Comparison of ENCODE assay signal across 8 mouse cellular contexts in genomic region chr10:43577997-43578331, GRCm38 (mm10). TPM values are rescaled to one million over a fixed set of nuclear protein-coding genes. Genes with fewer than 3 reads are reported as not detected.
DNase-seq lines count a peak whose midpoint lies in the region; ATAC-seq and TF ChIP-seq lines count a peak whose summit lies in the region.

Gene Cd24a (plus strand): TSS chr10:43578284.

- peaks cover 12% of the 10 kb centered on the region for H3K79me3 ChIP-seq in C2C12 (ENCODE audit: low read depth)

- H3K36me3 ChIP-seq in heart, embryonic 12.5 days = peaks cover 6% of the 10 kb centered on the region; the same call in 1 of the 2 replicates
- peaks cover 8% of the 10 kb centered on the region for H3K36me3 ChIP-seq in C2C12 (ENCODE audit: control insufficient read depth, insufficient read depth)
- peaks cover 8% of the 10 kb centered on the region for H3K36me3 ChIP-seq in embryonic facial prominence, embryonic 13.5 days
- H3K36me3 ChIP-seq in hindbrain, embryonic 11.5 days (ENCODE audit: control insufficient read depth, insufficient read depth, low read length) = no peaks in the 10 kb centered on the region

- no peak for DNase-seq in heart, postnatal 10 days
- no peak for DNase-seq in hindbrain, embryonic 11.5 days (ENCODE audit: low spot score)
- no peak for DNase-seq in urinary bladder, postnatal 14 days (ENCODE audit: low spot score)
- DNase-seq in c-Kit-positive CD71-positive TER-119-positive erythroid progenitor cells, embryonic 14.5 days (ENCODE audit: low spot score) = no peak

- no peaks in the 10 kb centered on the region for H3K27me3 ChIP-seq in heart, embryonic 12.5 days (replicated peaks)
- no peaks in the 10 kb centered on the region for H3K27me3 ChIP-seq in C2C12 (ENCODE audit: control insufficient read depth, insufficient read depth, insufficient read length)
- H3K27me3 ChIP-seq in embryonic facial prominence, embryonic 13.5 days = peaks cover 8% of the 10 kb centered on the region; the same call in 1 of the 2 replicates
- H3K27me3 ChIP-seq in hindbrain, embryonic 11.5 days (ENCODE audit: control insufficient read depth, insufficient read depth, low read length) = no peaks in the 10 kb centered on the region

- no peaks in the 10 kb centered on the region; the same call in 1 of the 2 replicates for H3K4me1 ChIP-seq in heart, embryonic 12.5 days (replicated peaks)
- peaks cover 10% of the 10 kb centered on the region; the same call in 1 of the 2 replicates for H3K4me1 ChIP-seq in embryonic facial prominence, embryonic 13.5 days
- H3K4me1 ChIP-seq in hindbrain, embryonic 11.5 days (replicated peaks; ENCODE audit: control insufficient read depth, insufficient read depth, low read length) = peaks cover 3% of the 10 kb centered on the region; the same call in 1 of the 2 replicates

- H3K27ac ChIP-seq in heart, embryonic 12.5 days (ENCODE audit: poor library complexity, severe bottlenecking) = peak within 1 kb of the TSS; percentile 81
- H3K27ac ChIP-seq in embryonic facial prominence, embryonic 13.5 days = peak within 1 kb of the TSS; percentile 98
- peak within 1 kb of the TSS; percentile 98 for H3K27ac ChIP-seq in hindbrain, embryonic 11.5 days (ENCODE audit: low read depth, low read length)

- peak within 1 kb of the TSS; percentile 84 for H3ac ChIP-seq in C2C12 (ENCODE audit: control insufficient read depth, insufficient read length, low read depth)

- peak within 1 kb of the TSS; percentile 94 for H3K4me2 ChIP-seq in heart, embryonic 12.5 days
- peak within 1 kb of the TSS; percentile 85 for H3K4me2 ChIP-seq in embryonic facial prominence, embryonic 13.5 days
- peak within 1 kb of the TSS; percentile 85 for H3K4me2 ChIP-seq in hindbrain, embryonic 11.5 days (replicated peaks; ENCODE audit: low read depth, low read length)

- ATAC-seq in heart, embryonic 12.5 days (ENCODE audit: insufficient number of reproducible peaks, low FRiP score) = no peak
- no peak for ATAC-seq in embryonic facial prominence, embryonic 13.5 days (ENCODE audit: insufficient number of reproducible peaks, insufficient read depth, low FRiP score, low TSS enrichment, low read depth)
- ATAC-seq in hindbrain, embryonic 11.5 days (ENCODE audit: low FRiP score) = no peak
- ATAC-seq in megakaryocyte progenitor cell, adult 5-6 weeks (replicated peaks; ENCODE audit: poor library complexity) = no peak

- H3K79me2 ChIP-seq in C2C12 (ENCODE audit: control insufficient read depth, insufficient read depth) = peaks cover 33% of the 10 kb centered on the region

- TF ChIP-seq CTCF in C2C12 (IDR thresholded peaks at IDR 0.05; ENCODE audit: control insufficient read depth, insufficient read depth, insufficient read length) = no peak

- H3K9ac ChIP-seq in heart, embryonic 12.5 days = peak within 1 kb of the TSS; percentile 81
- peak within 1 kb of the TSS; percentile 88 for H3K9ac ChIP-seq in embryonic facial prominence, embryonic 13.5 days
- peak within 1 kb of the TSS; percentile 99 for H3K9ac ChIP-seq in hindbrain, embryonic 11.5 days (ENCODE audit: low read depth, low read length)

- peak within 1 kb of the TSS; percentile 61 for H3K4me3 ChIP-seq in heart, embryonic 12.5 days
- H3K4me3 ChIP-seq in C2C12 (ENCODE audit: insufficient read depth, poor library complexity, severe bottlenecking) = peak within 1 kb of the TSS; percentile 45
- H3K4me3 ChIP-seq in embryonic facial prominence, embryonic 13.5 days = peak within 1 kb of the TSS; percentile 70
- H3K4me3 ChIP-seq in hindbrain, embryonic 11.5 days (ENCODE audit: low read depth, low read length) = peak within 1 kb of the TSS; percentile 89

- no peaks in the 10 kb centered on the region for H3K9me3 ChIP-seq in heart, embryonic 12.5 days (replicated peaks)
- no peaks in the 10 kb centered on the region for H3K9me3 ChIP-seq in embryonic facial prominence, embryonic 13.5 days
- no peaks in the 10 kb centered on the region for H3K9me3 ChIP-seq in hindbrain, embryonic 11.5 days (ENCODE audit: control insufficient read depth, low read length)

- intact Hi-C loops in heart, postnatal 10 days (cut with DNase I) = loop anchor here (5.0 to 10.0 kb wide), 4 partner anchors 169 to 597 kb away; partner anchors contain the start of genes Qrsl1 and Rtn4ip1

- under 1% methylated on average over 6 of the region's 6 CpGs for WGBS in heart, embryonic 12.5 days
- WGBS in embryonic facial prominence, embryonic 13.5 days = under 1% methylated on average over 6 of the region's 6 CpGs
- WGBS in hindbrain, embryonic 11.5 days = 2% methylated on average over 6 of the region's 6 CpGs

TF ChIP-seq in C2C12, 6 proteins besides CTCF, POLR2A, EP300 and RAD21:
- TF ChIP-seq USF1 (IDR thresholded peaks at IDR 0.05; ENCODE audit: low read depth) = no peak
TF ChIP-seq in C2C12: peak in this region for 0.

RNA-seq across cellular contexts. Expression of gene Cd24a, which starts in this region (rescaled TPM):
- polyA plus RNA-seq in heart, embryonic 12.5 days (2016; fragmentation: Nextera tagmentation; extraction: Ambion mirVana) = 89.2 and 91.1 TPM in 2 replicates
- total RNA-seq in heart, postnatal 10 days (2021) = 10 to 100 TPM in 1 of 2 experiments, 1 to 10 TPM in 1; 6.8 to 11.0 TPM
- 83.6 TPM for polyA plus RNA-seq in C2C12 (2012; fragmentation: generic; extraction: Trizol)
- polyA plus RNA-seq in embryonic facial prominence, embryonic 13.5 days (2015; fragmentation: Nextera tagmentation; extraction: Ambion mirVana) = 260 and 274 TPM in 2 replicates
- polyA plus RNA-seq in hindbrain, embryonic 11.5 days (2014; fragmentation: Nextera tagmentation; extraction: Ambion mirVana) = 783 and 816 TPM in 2 replicates
- total RNA-seq in megakaryocyte progenitor cell, adult 5-6 weeks (2015) = 540 and 612 TPM in 2 replicates
- 427 and 442 TPM in 2 replicates for total RNA-seq in megakaryocyte progenitor cell, adult 5-6 weeks (2017)

Comparison
In these comparisons a context has a peak if more than half of its experiments do, and no peak if none do; other contexts are left out.
1. RNA of gene Cd24a (total RNA-seq): 427 to 612 TPM in megakaryocyte progenitor cell, adult 5-6 weeks; 6.8 to 11.0 TPM in heart, postnatal 10 days; every median in the first group is over 10 times any median in the second.
2. Peak in every context shown above with its lines, with median percentiles within 50 percentile points of each other: H3K27ac ChIP-seq, H3K4me2 ChIP-seq, H3K4me3 ChIP-seq and H3K9ac ChIP-seq.